Mouse (Mus musculus): Measurements from ENCODE around the gene Kdelr1.

Kdelr1 gene

DNA sequence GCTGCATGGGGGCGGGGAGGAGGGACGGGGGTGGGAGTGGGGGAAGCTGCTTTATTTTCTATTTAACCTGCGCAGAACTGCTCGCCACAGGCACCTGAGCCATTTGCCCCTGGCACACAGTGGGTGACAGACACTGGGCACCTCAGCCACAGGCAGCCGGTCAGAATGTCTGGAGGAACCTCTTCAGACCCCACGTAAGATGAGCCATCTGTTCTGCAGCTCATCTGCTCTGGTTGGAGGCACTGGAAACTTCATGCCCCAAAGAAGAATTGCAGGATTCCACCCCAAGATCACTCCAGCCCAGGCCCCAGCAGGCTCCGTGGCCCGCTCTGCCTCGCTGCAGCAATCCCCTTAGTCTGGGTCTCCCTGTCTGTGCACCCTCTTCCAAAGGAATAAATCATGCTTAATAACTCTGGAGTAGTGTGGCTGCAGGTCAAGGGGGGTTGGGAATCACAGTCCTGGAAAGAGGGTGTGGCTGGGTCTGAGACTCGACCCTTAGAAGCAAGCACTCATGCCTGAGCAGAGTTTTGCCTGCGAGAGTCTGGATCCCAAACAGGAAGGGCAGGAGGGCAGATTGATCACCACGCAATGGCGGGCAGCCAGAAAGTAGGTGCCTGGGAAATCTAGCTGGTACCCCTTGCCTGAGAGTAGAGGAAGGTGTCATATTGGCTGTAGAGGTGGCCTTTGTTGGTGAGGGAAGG is 44.6 kb downstream of the Kdelr1 start:
- DNase-seq: peak in 1 of 2 experiments; percentile 34

DNA sequence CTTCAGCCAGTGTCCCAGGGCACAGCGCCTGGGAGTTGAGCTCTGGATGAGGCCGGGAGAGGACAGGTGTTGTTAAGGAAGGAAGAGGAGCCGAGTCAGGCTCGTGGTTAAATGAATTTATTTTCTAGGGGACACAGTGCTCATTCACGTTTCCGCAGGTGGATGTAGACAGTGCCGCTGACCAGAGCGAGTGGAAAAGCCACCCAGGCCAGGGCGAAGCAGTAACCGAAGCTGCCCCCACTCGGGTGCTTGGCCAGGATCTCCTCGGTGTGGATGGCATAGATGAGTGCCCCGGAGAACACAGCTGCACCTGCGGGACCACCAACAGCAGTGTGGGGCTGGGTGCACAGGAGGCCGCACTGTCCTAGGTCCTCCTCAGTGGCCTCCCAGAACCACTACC is 45.4 kb downstream of the Kdelr1 start:
- no peak for DNase-seq

DNA sequence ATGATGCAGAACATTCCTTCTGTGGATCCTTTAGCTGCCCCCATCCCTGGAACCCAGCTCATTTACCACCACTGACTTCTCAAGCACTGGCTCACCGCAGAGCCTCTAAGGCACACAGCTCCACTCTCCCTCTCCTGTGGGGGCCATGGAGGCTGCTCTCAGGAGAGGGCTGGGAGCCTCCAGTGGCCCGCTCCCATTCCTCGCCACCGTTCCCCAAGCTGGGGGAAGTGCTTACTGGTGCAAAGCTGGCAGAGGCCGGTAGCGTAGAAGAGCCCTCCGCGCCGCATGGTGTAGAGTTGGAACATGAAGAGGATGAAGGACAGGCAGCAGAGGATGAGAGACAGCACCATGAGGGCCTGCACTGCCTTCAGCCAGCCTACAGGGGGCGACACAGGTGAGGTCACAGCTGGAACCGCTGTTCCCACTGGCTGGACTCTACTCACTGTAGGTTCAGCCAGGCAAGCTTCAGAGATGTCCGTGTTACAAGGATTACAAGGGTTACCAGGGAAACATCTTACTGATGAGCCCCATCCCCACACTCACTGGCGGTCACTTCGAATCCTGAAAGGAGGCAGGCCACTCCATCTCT is 46.6 kb downstream of the Kdelr1 start:
- DNase-seq: peak in 1 of 2 experiments; percentile 16

DNA sequence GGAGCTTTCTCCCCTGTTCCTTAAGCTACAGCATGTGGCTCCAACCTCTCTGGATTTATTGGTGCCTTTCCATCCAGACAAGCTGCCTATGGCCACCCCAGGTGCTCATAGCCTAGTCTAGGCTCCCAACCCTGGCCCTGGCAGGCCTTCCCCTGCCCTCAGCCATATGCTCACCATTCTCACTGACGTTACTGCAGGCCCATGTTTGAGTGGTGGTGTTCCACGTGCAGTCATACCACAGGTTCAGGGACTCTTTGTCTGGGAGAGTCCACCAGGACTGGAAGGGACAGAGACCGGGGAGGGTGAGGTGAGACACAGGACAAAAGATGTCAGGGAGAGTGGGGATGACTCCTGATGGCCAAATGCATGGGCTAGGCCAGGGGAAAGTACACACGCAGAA is 47.2 kb downstream of the Kdelr1 start:
- peak in 1 of 2 experiments; percentile 13 for DNase-seq

GRCm38 (mm10) chr7:45920583-45921241 is 48.1 kb downstream of the Kdelr1 start:
- DNase-seq: no peak

GRCm38 (mm10) chr7:45921242-45921621 is 48.7 kb downstream of the Kdelr1 start, which contains the start of gene Emp3:
TSS of gene Emp3 (minus strand) at chr7:45921404.
- DNase-seq: no peak

DNA sequence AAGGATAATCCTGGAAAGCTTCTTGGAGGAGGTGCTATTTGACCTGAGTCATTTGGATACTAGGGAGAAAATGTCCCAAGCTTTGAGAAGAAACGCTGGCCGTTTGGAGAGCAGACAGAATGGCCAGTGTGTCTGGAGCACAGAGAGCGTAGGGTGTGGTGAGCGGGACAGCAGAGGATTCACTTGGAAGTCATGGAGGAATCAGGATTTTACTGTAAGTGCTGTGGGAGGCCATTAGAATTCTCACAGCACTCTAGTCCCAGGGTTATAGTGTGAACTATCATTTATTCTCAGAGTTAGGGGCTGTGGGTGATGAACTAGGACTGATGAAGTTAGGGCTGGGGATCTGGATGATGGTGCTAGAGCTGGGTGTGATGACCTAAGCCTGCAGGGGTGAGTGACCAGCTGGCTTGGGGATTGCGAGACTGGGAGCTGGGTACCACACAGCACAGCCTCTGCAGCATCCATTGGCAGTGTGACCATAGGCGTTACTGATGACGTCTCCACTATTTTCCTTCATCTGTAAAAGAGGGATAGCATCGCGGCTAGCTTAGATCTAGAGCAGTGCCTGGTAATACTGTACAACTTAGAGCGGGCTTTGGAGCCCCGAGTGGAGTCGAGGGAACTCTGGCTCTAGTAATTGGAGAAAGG is 49.5 kb downstream of the Kdelr1 start:
- no peak for DNase-seq

GRCm38 (mm10) chr7:45922928-45923761 is 50.6 kb downstream of the Kdelr1 start:
- DNase-seq: peak; percentile 94 to 96

DNA sequence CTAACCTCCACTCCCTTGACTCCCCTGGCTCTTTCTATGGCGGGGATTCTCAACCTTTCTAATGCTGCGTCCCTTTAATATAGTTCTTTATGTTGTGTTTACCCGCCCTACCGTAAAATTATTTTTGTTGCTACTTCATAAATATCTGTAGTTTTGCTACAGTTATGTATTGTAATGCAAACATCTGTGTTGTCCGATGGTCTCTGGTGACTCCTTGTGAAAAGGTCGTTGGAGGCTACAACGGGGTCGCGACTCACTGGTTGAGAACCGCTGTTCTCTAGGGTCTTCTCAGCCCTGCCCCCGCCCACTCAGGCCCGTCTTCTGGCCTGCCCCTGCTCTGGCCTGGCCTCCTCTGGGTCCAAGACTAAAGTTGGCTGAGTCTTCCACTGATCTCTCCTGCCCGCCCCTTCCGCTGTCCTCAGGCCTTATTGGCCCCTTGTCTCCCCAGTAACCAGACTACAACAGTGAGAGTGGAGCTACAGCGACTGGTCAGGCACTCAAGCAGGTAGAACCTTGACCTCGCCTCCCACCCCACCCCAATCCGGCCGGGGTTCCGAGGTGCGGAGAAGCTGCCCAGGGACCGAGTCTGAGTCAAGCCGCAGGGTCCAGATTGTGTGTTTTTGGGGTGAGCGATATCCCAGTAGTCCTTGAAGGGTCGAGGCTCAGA is 51.3 kb downstream of the Kdelr1 start, which contains the start of gene Ccdc114:
Gene Ccdc114 (plus strand): TSS at position 311 of the 667 bp plus-strand sequence.
- DNase-seq: peak; percentile 67 to 68

DNA sequence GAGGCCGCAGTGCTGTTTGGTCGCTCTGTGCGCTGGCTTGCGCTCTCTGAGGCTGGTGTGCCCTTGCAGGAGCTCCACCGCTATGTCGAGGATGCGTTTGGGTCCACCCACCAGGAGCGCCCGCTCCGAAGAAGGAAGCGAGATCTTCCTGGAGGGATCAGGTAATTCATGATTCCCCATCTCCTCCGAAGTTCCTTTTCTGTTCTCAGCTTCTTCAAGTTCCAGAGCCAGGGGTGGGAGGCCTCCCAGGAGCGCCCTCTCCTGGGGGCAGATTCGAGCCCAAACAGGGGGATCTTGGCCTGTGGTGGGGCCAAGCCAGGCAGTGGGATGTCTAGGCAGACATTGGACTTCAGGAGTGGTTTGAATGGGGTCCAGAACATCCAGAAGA is 51.9 kb downstream of the Kdelr1 start:
- peak in 1 of 2 experiments; percentile 30 for DNase-seq

GRCm38 (mm10) chr7:45928626-45929295 is 56.2 kb downstream of the Kdelr1 start:
- peak; percentile 63 to 69 for DNase-seq

- DNase-seq: no peak
Measured at GRCm38 (mm10) chr7:45929688-45930087, 57.1 kb downstream of the Kdelr1 start.

All from cerebellum, postnatal 10 days (tissue).